Mouse (Mus musculus) embryo, embryonic 10.5 days (tissue): Measurements from ENCODE around the gene Ccnd1.

Source experiments
- DNase-seq: peaks from one replicate; pipeline ENCODE4 v3.0.0-alpha.2; 2015; ENCODE audit warnings: low spot score

The Ccnd1 gene

GRCm38 (mm10) chr7:144938661-144939343 lies 923 bp downstream of the Ccnd1 start:
- DNase-seq, result peak; percentile 50

GRCm38 (mm10) chr7:144937899-144938517 lies 1.7 kb downstream of the Ccnd1 start:
- DNase-seq, result no peak

- peak; percentile 92 for DNase-seq
These were observed 2.2 kb downstream of the Ccnd1 start for GRCm38 (mm10) chr7:144937490-144937889.

GRCm38 (mm10) chr7:144936311-144936880 lies 3.3 kb downstream of the Ccnd1 start:
- no peak for DNase-seq

- DNase-seq, result peak; percentile 57
These were observed 4.2 kb downstream of the Ccnd1 start for GRCm38 (mm10) chr7:144935563-144935962.

- DNase-seq, result peak; percentile 49
These were observed 4.8 kb downstream of the Ccnd1 start for GRCm38 (mm10) chr7:144934901-144935300.

GRCm38 (mm10) chr7:144933796-144934195 lies 5.9 kb downstream of the Ccnd1 start:
- no peak for DNase-seq

GRCm38 (mm10) chr7:144933336-144933735 lies 6.4 kb downstream of the Ccnd1 start:
- DNase-seq, result no peak

- DNase-seq, result no peak
These were observed 7.3 kb downstream of the Ccnd1 start for GRCm38 (mm10) chr7:144932389-144932937.

GRCm38 (mm10) chr7:144931778-144932177 lies 7.9 kb downstream of the Ccnd1 start:
- DNase-seq, result peak; percentile 78

GRCm38 (mm10) chr7:144929931-144930330 lies 9.8 kb downstream of the Ccnd1 start:
- no peak for DNase-seq

GRCm38 (mm10) chr7:144929506-144929905 lies 10.2 kb downstream of the Ccnd1 start:
- DNase-seq, result no peak

GRCm38 (mm10) chr7:144928889-144929210 lies 10.9 kb downstream of the Ccnd1 start:
- DNase-seq, result no peak

- no peak for DNase-seq
These were observed 11.5 kb downstream of the Ccnd1 start for GRCm38 (mm10) chr7:144928009-144928888.

- DNase-seq, result no peak
These were observed 12.1 kb downstream of the Ccnd1 start for GRCm38 (mm10) chr7:144927591-144927990.

GRCm38 (mm10) chr7:144918823-144919222 lies 20.9 kb downstream of the Ccnd1 start:
- no peak for DNase-seq

- DNase-seq, result peak; percentile 95
These were observed 24.6 kb downstream of the Ccnd1 start, which contains the start of gene LTO1 for GRCm38 (mm10) chr7:144914948-144915750. Gene LTO1, plus strand, starts transcription at chr7:144915100.

- DNase-seq, result peak; percentile 49
These were observed 25.3 kb downstream of the Ccnd1 start for GRCm38 (mm10) chr7:144914296-144914947.

- no peak for DNase-seq
These were observed 26.8 kb downstream of the Ccnd1 start for GRCm38 (mm10) chr7:144912897-144913296.

- no peak for DNase-seq
These were observed 28.6 kb downstream of the Ccnd1 start for GRCm38 (mm10) chr7:144911121-144911520.

GRCm38 (mm10) chr7:144908705-144909104 lies 31.0 kb downstream of the Ccnd1 start:
- no peak for DNase-seq
